Mouse (Mus musculus) layer of hippocampus, adult 8-10 months (tissue): ENCODE measurements around the gene Best1. TPM values are rescaled to one million over a fixed set of nuclear protein-coding genes. Genes with fewer than 3 reads are reported as not detected.

ENCODE experiments used
- DNase-seq, 2 experiments: peaks; one replicate each; pipeline ENCODE4 v3.0.0; 2022; ENCODE audit warnings: low spot score in 2 of 2
- total RNA-seq, 4 experiments: library from RNA; stranded (reverse); gene quantifications; 2 replicates each; pipeline ENCODE4 v1.2.4; 2022

Best1 gene
- total RNA-seq, 4 experiments from 2014 or later = 0.76 to 2.1 (median 1.1) TPM

DNA sequence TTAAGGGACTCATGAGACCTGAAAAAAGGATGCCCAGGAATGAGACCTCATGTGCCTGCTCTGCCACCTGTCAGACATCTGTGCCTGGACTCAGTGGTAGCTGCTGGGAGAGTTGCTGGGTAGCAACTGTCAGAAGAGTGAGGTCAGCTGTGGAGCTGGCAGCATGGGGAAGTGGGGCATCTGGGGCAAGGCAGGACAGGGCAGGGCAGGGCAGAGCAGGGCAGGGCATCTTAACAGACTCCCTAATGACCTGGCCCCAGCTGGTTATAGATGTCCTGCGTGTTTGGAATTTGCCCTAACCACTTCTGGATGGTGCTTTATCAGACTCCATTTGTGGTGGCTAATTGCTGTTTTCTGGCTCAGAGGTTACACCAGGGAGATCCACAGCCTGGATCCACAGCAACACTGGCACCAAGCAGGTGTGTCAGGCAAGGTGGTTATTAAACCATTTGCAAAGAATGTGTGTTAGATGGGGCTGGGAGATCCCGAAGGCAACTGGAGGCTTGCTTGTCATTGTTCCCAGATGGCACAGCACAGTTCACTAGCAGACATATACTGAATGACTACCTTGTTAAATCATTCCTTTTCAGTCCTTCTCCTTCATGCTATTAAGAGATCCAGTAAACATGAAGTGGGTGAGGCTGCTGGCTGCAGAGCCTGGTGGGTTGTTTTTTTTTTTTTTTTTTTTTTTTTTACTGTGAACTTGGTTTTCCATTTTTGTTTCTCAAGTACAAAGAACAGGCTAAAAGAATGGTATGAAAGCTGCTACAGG is 35.2 kb downstream of the Best1 start:
- no peak for DNase-seq

DNA sequence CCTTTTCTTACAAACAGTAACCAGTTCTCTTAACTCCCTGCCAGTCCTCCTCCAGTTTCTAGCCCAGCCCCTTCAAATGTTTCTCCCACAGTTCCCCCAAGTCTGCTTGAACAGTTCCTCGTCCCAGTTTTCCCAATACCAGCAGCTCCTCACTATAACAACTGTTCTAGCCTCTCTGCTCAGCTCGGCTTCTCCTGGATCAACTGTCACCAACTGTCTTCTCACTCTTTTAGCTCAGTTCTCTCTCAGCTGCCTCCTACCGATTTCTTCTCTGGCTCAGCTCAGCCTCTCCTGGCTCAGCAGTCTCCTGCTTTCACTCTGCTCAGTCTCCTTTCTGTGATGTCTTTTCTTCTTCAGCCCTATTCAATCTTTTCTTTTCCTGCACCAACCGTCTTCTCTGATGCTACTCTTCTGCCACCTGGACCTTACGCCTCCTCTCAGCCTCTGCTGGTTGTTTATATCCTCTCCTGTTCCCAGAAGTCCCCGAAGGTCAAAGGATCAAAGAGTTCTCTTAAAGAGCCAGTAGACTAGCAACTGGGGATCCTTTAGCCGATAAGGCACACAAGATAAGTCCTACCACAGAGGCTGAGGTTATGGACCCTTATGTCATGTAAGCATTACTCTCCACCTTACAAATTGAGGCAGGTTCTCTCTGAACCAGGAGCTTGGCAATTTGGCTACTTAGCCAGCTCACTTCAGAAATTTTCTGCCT is 37.1 kb downstream of the Best1 start:
- DNase-seq = no peak

DNA sequence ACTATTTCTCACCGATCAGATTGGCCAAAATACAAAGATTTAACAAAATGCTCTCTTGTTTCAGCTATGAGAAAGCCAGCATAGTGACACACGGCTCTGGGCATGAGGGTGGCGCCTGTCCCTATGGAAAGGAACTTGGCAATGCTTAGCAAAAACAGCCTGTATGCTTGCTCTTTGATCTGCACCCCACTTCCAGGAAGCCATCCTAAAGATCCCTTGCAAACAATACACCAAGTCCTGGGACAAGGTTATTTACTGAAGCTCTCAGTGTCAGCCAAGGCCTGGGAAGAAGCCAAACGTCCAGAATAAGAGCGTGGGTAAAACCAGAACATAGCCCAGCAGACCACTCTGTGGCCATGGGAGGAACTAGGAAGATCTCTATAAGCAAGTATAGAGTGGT is 40.7 kb downstream of the Best1 start:
- DNase-seq = no peak

DNA sequence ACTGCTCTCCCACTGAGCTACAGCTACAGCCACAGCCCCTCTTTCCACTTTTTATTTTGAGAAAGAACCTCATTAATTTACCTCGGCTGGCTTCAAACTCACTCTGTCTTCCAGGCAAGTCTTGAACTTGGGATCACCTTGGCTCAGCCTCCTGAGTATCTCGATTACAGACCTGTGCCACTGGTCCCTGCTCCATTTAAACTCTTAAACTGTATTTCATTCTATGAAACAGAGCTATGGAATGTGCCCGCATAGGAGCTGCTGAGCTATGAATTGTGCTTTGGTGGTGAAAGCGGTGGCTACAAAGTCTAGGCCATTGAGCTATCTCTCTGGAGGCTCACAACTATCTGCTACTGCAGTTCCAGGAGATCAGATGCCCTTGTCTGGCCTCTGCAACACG is 43.5 kb downstream of the Best1 start:
- no peak for DNase-seq

DNA sequence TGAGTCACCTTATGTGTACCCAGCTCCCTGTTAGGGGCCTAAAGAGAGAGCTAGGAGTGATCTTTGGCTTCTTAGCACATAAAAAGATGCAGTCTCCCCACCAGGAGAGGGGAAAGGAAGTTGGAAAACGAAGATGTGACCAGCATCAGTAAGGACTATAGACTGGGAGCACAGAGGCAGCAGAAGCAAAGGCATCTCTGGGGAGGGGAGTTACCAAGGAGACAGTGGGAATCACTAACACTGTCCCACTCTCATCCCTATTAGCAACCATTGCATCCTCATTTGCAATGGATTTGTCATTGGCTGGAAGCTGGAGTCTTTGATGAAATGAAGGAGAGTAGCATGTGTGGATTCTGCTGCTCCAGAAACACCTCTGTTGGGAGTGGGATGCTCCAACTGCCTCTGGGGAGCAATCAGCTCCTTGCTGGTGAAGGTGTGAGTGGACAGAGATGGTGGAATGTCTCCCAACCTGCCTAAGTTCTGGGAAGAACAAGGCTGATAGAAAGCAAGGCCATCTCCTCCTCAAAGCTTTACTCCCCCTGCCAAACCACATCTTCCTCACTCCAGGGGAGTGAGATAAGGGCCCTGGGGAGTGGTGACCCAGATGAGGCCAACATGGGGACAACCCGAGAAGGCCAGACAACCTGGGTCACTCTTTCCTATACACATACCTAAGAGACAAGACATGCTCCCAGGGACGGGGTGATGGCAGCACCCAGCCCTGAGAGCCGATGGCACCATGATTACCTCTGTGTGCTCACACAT is 44.6 kb downstream of the Best1 start:
- DNase-seq = no peak

DNA sequence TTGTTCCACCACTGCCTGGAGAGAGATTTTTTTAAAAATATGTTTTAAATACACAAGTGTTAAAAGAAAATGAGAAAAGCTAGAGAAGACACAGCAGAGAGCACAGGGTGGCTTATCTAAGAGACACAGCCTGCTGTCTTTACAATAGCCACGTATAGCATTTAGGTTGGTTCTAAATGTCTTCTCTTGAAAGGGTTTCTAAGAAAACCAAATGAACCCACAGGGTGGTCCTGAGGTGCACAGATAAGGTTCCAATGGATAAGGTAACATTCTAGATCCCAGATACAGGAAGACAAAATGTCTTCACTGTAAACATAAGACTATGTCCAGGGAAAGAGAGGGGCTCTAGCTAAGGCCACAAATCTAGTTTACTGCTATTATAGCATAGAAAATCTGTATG is 46.0 kb downstream of the Best1 start:
- no peak for DNase-seq

DNA sequence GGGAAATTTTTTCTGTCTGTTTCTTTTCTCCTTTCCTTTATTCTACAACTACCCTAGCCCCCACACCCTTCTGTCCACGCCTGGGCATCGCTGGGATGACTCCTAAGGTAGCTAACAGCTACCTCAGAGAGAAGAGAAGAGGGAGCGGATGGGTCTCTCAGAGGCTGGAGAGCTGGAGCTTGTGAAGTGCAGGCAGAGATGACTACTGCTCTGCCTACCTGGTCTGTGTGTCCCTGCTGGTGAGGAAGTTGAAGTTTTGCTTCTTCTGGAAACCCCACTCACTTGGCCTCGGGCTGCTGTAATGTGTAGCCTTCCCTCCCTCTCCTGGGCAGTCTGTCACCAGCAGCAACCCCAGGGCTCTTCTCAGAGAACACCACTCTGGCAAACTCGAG is 46.6 kb downstream of the Best1 start:
- DNase-seq = no peak

DNA sequence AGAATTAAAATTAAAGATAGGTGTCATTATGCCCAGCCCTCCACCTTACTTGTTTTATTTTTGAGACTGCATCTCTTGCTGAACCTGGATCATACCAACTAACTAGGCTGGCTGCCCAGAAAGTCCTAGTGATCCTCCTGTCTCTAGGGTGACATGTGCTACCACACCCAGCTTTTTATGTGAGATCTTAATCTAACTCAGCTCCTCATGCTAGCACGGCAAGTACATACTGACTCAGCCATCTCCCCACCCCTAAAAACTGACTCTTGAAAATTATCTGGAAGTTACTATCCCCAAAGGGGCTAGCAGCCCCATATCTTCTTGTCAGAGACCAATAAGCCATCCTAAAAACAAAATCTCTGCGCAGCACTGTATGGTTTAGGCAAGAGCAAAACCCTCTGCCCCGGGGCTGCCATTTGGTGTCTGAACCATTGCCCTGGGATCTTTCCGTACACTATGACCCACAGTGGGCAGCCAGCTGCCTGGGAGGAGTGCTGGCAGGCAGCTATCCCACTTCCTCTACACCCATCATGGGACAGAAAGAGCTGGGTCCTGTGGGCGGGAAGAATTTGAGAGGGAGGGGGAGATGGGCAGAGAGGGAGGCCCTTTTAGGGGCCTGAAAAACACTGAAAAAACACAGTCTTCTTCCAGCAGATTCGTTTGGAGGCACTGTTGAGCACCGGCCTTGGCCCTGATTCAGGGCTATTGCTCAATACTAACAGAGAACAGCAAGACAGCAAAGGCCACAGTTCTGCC is 47.2 kb downstream of the Best1 start:
- peak; percentile 86 for DNase-seq

DNA sequence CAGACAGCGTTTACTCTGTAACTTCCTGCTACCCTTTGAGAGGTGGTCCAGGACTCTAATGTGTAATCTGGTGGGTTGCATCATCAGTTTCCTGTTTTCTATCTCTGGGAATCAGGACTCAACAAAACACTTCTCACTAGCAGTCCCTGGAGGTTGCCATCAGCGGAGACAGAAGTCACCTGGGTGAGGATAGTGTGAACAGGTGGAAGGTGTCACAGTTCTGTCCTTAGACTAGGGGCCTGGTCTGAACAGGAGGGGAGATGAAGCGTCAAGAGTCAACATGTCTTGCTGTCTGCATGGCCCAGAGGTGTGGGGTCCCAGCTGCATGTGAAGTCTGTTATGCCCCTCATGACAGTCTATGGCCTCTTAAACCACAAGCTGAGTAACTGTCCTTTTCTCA is 48.5 kb downstream of the Best1 start:
- DNase-seq = no peak

DNA sequence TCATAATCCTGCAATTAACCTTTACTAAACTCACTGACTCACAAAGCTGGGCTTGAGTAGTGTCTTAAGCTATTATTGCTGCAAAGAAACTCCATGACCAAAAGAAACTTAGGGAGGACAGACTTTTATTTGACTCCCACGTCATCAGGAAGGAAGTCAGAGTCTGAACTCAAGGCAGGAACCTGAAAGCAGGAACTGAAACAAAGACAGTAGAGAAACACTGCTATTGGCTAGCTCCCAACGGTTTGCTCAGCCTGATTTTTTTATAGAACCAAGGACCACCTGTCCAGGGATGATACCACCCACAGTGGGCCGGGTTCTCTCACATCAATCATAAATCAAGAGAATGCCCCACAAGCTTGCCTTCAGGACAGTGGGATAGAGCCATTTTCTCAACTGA is 49.0 kb downstream of the Best1 start:
- no peak for DNase-seq

DNA sequence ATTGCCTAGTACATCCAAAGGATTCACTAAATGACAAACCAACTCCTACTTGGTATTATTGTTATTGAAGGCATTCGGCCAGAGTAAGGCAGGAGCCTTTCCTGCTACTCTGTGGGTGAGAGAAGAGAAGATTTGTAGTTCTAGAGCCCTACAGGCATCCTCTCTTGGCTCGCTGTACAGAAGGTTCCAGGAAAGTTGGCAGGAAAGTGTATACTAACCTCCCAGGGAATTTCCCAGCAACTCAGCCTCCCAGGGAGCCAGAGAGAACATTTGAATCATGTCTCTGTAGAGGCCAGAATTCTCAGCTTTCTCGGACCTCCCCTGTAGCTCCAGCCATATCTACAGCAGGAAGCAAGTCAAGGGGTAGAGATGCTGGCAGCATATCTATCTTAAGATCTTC is 54.4 kb downstream of the Best1 start:
- DNase-seq = no peak

DNA sequence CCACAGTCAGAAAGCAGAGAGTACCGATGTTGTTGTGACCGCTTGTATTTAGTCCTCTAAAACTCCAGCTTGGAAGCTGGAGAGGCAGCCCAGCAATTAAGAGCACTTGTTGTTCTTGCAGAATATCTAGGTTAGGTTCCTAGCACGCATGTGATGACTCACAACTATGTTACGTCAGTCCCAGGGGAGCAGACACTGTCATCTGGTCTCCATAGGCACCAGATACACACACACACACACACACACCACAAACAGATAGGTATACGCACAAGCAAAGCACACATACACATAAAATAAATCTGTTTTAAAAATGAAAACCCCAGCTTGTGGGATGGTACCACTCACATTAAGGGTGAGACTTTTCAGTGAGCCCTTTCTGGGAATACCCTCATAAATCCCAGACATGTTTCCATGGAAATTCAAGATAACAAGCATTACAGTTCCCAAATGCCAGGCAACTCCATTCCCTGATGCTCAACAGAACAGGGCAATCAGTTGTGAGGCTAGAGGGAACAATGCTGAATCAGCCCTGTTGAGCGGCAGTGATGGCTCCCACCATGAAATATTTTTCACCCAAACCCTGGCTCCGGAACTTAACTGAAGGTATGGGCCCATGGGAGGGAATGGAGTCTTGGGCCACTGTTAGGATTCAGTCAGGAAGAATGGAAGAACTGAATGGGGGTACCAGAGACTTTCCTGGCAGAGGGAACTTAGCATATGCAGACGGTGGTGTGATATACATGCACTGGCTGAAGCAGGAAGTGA is 55.5 kb downstream of the Best1 start:
- DNase-seq = no peak

DNA sequence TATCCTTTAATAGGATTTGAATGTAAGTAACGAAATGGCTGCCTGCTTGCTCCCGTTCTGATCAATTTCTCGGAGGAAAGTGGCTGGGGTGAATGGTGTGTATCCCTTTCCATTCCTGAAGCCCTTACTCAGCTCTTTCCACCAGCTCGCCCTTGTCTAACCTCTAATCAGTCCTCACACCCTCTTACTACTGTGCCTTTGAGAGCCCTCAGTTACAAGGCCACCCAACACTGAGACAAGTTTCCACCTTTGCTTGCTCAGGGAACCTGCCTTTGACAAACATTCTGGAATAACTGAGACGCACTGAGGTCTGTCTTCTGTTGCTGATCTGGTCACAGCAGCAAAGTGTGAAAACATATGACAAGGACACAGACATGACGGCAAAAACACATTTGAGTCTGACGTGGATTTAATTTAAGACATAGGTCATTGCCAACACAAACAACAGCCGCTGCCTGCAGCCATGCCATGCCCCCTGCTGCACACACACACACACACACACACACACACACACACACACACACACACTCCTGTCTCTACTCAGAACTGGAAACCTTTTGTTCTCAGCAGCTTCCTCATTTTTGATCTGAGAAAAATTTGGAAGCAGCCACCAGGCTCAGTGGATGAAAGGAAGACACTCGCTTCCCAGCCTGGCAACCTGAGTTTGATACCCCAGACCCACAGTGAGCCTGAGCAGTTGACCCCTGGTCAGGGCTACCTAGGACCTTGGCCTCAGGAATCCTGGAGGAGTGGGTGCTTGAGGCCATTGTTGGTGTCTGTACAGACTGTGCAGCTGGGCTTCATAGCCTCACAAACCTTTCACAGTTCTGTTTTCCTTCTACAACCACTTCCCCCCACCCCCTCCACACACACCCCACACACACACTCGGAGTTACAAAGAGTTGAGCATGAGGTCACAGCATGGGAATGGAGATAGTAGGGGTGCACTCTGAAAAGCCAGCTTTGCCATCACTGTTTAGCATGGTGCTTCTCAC is 58.6 kb downstream of the Best1 start:
- DNase-seq = no peak

DNA sequence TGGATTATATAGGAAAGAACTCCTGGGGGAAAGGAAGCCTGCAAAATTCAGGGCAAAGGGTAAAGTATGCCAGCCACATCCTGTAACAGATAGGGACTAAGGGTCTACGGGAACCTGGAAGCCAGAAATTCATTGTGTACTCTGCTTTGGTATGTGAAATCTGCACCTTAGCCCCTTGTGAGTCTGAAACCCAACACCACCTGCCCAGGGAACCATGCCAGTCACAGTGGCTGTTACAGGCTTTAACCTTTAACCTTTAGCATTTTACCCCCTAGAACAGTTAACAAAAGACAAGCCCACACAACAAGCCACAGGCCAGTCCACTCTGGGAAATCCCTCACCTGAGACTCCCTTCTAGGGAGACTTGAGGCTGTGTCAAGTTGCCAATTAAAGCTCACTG is 59.6 kb downstream of the Best1 start:
- DNase-seq = no peak

DNA sequence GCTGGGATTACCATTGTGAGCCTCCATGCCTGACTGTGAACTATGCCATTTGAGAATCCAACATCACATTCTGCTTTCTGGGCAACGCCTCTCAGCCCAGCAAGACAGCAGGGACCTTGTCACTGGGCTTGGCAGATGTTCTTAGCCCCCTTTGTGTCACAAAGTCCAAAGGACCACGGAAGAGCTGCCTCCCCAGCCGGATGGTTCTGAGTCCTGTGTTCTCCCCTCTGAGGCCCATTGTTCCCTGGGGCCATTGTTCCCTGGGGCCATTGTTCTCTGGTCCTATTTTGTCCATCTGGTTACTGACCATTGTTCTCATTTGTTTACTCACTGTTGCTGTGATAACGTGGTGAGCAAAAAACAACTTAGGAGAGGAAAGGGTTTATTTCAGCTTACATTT is 60.5 kb downstream of the Best1 start:
- DNase-seq = peak; percentile 37 to 55

DNA sequence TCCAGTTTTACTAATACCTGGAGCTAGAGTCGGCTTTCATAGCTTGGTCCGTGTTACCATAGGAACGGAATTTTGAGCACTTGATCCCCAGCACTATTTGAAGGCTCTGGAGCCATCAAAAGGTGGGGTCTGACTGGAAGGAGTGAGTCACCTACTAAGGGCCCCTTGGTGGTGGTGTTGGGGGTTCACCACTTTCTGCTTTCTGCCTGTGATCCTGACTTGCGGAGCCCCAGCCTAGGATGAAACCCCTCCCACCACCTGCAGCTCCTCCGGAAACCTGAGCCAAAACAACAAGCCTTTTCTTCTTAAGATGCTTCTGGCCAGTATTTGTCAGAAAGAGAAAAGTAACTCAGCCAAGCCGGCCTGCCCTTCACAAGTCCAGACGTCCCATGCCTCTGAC is 61.6 kb downstream of the Best1 start:
- DNase-seq = no peak

DNA sequence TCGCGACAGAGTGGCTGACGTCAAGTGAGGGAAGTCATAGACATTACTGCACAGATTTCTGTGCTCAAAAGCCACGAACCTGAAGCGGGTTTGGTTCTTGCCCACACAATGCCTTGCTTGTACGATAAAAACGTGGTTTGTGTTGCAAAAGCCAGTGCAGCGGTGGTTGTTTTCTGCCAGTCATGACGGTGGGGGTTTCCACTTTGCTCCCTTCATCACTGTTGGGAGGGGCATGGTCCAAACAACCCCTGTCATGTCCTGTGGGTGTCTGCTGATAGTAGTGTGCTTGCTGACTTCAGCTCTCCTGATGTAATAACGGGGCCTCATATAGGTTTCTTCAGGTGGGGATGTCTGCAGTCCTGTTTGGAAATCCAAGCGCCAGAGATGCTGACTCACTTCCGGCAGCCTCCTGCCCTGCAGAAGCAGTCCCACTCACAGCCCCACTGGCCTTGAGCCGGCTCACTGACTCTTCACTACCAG is 62.6 kb downstream of the Best1 start:
- DNase-seq = no peak

DNA sequence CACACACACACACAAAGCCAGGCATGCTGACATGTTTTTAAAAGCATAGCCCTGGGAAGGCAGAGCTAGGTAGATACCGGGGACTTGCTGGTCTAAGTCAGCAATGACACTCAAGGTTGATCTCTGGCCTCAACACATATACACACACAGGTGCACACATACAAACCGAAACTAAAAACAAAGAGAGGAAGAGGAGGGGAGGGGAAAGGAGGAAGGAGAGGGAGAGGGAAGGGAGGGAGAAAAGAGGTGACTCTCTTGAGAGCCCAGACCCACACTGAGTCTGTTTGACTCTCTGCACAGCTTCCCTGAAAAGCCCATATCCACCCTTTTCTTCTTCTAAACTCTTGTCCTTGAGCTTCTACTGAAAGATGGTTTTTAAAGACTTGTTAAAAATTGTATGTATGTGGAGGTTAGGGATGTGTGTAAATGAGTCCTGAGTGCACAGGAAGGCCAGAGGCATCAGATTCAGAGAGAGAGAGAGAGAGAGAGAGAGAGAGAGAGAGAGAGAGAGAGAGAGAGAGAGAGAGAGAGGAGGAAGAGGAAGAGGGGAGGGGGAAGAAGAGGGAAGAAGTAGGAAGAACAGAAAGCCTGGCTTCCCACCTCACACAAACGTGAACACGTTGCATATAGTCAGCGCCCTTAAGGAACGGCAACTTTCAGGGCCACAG is 63.1 kb downstream of the Best1 start:
- DNase-seq = no peak

DNA sequence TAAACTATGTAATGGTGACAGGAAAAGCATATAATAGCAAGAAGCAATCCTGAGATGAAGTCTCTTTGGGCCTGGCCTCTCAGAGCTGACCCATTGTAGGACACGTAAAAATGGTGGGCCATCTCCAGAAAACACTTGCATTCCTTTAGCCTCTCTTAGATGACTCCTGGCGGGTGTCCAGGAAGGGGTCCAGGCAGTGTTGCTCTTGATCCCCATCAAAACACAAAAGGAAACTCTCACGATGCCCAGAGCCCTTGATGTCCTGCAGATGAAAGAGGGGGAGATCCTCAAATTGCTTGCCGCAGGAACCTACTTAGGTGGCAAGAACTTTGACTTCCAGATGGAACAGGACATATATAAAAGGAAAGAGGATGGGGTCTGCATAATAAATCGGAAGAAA is 64.0 kb downstream of the Best1 start:
- DNase-seq = no peak
